Mouse (Mus musculus) left cerebral cortex, postnatal 14 days (tissue): Measurements from ENCODE around the gene Spcs2. TPM values are rescaled to one million over a fixed set of nuclear protein-coding genes. Genes with fewer than 3 reads are reported as not detected.

Experiments used
- DNase-seq, 2 experiments: peaks; one replicate each; pipeline ENCODE4 v3.0.0; 2021 to 2022; ENCODE audit warnings: low spot score in 2 of 2, mixed read lengths in 1 of 2
- intact Hi-C: fragments of 180-260 bp; cut with DNase I; formaldehyde crosslinking; loops from one replicate; pipeline ENCODE4 v1.15.1; 2025
- long read RNA-seq, 2 experiments: library from polyadenylated mRNA; stranded (forward); transcript quantifications; one replicate each; pipeline ENCODE4 v2.0.0; 2021
- total RNA-seq, 2 experiments: library from RNA; stranded (reverse); gene quantifications; 2 replicates each; pipeline ENCODE4 v1.2.3; 2021

Gene Spcs2
- total RNA-seq = 10 to 100 TPM; 81.7 to 94.3 TPM
- long read RNA-seq, experiment 1, transcript Spcs2-201 (5 exons, 2,909 nt) = major isoform, 238 of 243 reads
- long read RNA-seq, experiment 1, partial matches to known transcripts = 1 of 243 reads
- long read RNA-seq, experiment 1, other reads (novel, unspliced or antisense) = 2 of 243 reads
- long read RNA-seq, experiment 2, transcript Spcs2-201 (5 exons, 2,909 nt) = major isoform, 183 of 187 reads
- long read RNA-seq, experiment 2, partial matches to known transcripts = 0 of 187 reads
- long read RNA-seq, experiment 2, other reads (novel, unspliced or antisense) = 1 of 187 reads

GRCm38 (mm10) chr7:99863362-99863761 is at the start of gene Spcs2:
TSS of gene Spcs2 (minus strand) at chr7:99863462.
- intact Hi-C loops = no loop called here
- DNase-seq = no peak

DNA sequence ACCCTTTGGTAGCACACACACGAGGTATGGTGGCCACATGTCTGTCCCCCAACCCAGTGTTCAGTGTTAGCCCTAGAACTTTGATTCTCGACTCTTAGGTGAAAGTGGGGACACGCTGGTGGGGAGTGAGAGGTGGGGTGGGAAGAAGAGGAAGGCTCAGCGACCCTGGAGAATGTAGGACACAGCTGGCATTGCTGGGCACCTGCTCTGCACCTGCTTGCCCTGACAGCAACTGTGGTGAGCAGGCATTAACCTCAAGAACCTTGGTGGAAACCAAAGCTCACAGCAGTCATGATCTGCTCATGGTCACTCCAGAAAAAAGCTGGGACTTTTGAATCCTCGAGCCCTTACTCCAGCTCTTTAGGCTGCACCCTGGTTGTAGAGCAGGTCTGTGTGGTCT is 47.8 kb upstream of the Spcs2 start:
- DNase-seq = no peak
- intact Hi-C loops = no loop called here

- DNase-seq = no peak
- intact Hi-C loops = no loop called here
These were observed 44.2 kb upstream of the Spcs2 start for GRCm38 (mm10) chr7:99907463-99907862.

DNA sequence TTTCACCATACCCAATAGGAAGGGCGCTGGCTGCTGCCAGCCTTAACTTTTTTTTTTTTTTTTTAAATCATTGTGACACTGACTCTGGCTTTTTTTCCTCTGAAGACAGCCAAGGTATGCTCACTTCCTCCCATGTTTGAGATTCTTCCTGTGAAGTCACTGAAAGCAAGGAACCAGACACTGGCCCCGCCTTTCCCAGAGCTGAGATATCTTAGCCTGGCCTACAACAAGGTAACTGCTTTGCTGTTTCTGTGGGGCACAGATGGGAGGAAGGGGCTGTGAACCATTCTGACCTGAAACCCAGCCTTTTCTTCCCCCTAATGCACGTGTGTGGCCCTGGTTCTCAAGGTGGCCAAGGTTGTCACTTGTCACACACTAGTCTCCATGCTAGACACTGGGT is 43.1 kb upstream of the Spcs2 start:
- no peak for DNase-seq
- intact Hi-C loops = no loop called here

DNA sequence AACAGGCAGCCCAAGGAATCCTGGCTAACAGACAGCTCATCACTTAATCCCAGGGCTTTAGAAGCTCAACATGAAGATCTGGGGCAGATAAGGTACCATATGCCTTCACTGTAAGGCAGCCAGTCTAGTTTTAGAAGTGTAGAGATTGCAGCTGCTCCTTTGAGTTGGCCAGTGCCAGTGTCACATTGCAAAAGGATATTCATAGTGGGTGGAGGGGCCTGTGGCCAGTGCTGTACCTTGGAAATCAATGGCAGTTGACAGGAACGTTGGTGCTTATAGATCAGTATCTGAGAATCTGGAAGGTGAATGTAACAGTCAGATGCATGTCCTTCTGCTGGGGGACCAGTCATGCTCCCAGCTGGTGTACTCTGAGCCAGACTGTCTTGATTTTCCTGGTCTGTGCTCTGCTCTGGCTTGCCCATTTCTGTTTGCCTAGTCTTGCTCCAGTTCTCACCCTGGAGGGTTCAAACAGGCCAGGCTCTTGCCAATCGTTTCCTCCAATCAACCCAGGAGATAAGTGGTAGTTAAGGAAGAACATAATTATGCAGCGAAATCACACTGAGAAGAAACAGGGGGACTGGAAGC is 41.3 kb upstream of the Spcs2 start:
- DNase-seq = no peak
- intact Hi-C loops = no loop called here

DNA sequence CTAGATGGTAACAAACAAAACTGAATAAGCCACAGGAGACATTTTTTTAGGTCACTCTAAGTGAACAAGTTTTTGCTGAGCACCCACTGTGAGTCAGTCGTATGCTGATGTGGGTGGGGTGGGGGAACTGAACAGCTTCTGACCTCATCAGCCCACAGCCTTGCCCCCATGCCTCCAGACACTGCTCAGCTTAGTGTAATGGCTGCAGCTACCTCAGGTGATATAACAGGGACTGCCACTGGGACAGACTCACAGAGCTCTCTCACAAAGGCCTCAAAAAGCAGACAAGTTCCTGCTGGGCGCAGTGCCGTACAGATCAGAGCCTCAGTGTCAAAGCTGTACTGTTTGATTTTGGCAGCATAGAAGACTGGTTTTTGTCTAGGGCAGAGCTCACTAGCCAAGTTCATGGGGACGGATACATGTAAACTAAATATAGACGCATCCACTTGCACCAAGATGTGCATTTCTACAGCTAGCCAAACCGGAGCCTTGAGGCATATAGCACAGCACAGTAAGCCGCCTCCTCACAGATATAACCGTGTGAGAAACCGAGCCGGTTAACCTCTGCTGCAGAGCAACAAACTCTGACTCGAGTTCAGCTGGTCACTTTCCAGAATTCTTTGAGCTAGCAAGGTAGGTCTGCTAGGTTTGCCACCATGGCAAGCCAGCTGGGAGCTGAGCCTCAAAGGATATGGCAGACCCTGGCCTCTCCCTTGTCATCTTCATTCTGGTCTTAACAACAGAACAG is 39.8 kb upstream of the Spcs2 start:
- DNase-seq = no peak
- intact Hi-C loops = no loop called here

DNA sequence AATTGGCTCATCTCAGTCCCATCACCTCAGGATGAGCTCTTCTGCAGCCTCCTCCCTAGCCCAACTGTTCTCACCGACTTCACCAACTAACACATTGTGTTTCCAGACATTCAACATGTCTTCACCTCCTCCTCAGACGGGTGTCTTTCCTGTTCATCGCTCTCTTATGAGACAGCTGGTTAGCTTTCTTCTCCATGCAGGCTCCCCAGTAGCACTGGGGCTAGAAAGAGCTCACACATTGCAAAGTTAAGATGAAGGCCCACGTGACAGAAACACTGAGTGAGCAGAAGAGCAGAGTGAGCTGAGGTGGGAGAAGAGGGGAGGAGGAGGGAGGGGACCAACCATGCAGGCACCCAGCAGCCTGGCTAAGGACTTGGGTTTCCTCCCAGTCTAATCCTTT is 38.9 kb upstream of the Spcs2 start:
- intact Hi-C loops = no loop called here

GRCm38 (mm10) chr7:99896905-99897304 is 33.6 kb upstream of the Spcs2 start:
- intact Hi-C loops = no loop called here
- DNase-seq = no peak

More for the DNA sequence above, 38.9 kb upstream of the Spcs2 start:
- peak; percentile 40 to 69 for DNase-seq

DNA sequence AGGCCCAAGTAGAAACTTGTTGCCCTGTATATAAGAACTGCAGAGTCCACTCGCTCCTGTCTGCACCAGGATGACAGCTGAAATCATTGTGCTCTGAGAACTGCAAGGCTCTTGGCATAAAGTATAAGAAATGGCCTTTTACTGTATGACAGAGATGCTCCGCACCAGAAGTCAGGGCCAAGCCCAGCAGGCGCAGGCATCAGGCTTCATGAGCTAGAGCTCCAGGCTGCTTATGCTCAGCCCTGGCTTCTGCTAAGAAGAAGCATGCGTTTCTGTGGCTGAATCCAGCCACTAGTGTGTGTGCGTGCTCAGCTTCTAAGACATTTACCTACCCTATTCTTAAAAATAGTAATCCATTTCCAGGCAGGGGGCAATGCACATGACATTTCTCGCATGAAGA is 31.2 kb upstream of the Spcs2 start:
- no peak for DNase-seq
- intact Hi-C loops = no loop called here

- intact Hi-C loops = no loop called here
- DNase-seq = no peak
These were observed 30.7 kb upstream of the Spcs2 start for GRCm38 (mm10) chr7:99893967-99894366.

- intact Hi-C loops = no loop called here
- no peak for DNase-seq
These were observed 29.1 kb upstream of the Spcs2 start for GRCm38 (mm10) chr7:99892351-99892750.

DNA sequence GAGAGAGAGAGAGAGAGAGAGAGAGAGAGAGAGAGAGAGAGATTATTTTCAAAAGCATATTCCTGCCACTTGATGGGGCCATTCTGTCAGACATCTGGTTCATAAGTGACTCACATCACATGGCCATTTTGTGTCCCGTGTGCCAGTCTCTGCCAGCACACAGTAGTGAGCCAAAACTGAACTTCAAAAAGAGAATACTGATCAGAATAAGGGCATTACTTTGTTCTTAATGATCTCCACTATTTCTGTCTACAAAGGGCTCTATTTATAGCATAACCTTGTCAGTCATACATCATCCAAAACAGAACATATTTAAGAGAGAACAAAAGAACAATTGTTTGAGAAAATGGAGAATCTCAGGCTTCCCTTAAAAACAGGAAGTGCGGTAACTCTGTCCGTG is 28.2 kb upstream of the Spcs2 start:
- intact Hi-C loops = no loop called here
- DNase-seq = no peak

- no peak for DNase-seq
- intact Hi-C loops = no loop called here
These were observed 27.0 kb upstream of the Spcs2 start for GRCm38 (mm10) chr7:99890168-99890755.

DNA sequence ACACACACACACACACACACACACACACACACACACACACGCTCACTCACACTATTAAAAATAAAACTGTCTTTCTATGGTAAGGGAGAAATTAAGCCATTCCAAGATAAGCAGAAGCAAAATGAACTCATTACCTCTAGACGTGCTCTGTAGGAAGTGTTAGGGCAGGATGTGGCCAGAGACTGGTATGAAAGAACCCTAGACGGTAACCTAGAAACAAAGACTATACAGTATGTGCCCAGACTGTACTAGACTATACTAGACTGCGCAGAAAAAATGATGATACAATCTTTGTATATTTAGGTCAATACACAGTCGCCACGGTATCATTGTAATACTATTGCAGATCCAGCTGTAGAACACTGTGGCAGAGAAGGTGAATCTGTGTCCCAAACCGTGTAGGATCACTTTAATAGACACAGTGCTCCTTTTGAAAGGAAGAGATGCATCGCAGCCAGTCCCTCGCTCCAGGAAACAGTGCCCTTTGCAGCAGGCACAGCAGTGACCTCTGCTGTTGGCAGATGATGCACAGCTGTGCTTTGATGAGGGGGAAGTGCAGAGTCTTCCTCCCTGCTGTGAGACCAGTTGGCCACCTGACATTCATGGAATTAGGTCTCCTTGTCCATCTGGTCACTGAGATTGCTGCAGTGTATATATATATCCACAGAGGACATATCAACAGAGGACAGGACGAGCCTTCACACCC is 26.1 kb upstream of the Spcs2 start:
- intact Hi-C loops = no loop called here

DNA sequence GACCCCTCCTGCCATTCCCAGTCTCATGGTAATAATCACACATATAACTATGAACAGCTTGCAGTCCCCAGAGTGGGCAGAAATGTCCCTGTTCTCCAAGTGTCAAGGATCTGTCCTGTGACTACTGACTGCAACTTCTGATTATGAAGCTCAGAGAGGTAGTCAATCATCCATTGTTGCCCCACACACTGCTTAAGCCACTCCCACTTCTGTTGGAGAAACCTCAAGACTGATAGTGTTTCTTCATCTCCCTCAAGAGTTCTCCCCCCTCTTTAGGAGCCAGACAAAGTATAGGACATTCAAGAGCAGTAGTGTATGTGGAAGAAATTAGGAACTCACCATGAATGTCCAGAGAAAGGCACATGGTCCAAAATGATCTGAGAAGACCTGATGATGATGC is 24.5 kb upstream of the Spcs2 start:
- intact Hi-C loops = no loop called here
- DNase-seq = no peak

More for the DNA sequence above, 26.1 kb upstream of the Spcs2 start:
- no peak for DNase-seq

DNA sequence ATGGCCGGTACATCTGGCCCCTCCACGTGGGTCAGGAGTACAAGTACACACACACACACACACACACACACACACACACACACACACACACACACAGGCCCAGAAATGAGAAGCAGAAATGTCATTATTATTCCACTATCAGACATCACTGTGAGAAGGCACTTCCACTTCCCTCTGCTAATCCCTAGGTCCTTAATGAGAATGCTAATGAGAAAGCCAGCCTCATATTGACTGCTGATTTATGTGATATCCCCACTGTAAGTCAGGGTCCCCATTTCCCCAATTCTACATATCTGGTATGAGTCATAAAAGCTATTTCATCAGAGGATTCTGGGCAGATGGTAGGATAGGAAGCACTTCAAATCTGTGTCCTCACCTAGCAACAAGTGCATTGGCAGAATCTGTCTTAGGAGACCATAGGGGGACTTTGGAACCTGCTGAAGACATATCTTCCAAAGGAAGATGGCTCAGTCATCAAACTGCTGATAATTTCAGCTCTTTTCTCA is 24.0 kb upstream of the Spcs2 start:
- intact Hi-C loops = no loop called here
- no peak for DNase-seq

GRCm38 (mm10) chr7:99878254-99878653 is 15.0 kb upstream of the Spcs2 start:
- intact Hi-C loops = loop anchor here (10.0 kb wide), 1 partner anchor 383 kb away; no protein-coding TSS in a partner anchor
- peak in 1 of 2 experiments; percentile 74 for DNase-seq

GRCm38 (mm10) chr7:99876345-99876744 is 13.1 kb upstream of the Spcs2 start:
- intact Hi-C loops = loop anchor here (1.0 to 10.0 kb wide), 3 partner anchors 64 to 382 kb away; no protein-coding TSS in a partner anchor

GRCm38 (mm10) chr7:99875891-99876290 is 12.6 kb upstream of the Spcs2 start:
- intact Hi-C loops = loop anchor here (1.0 to 10.0 kb wide), 3 partner anchors 63 to 381 kb away; no protein-coding TSS in a partner anchor
- DNase-seq = no peak

More at GRCm38 (mm10) chr7:99876345-99876744, 13.1 kb upstream of the Spcs2 start:
- peak; percentile 91 to 93 for DNase-seq
